Mouse (Mus musculus) layer of hippocampus, adult 2 months (tissue): ENCODE results near the gene Gm20662. TPM values are rescaled to one million over a fixed set of nuclear protein-coding genes. Genes with fewer than 3 reads are reported as not detected.

Experiments used
- DNase-seq, 2 experiments: peaks; one replicate each; pipeline ENCODE4 v3.0.0; 2022; ENCODE audit warnings: low spot score in 2 of 2
- H3K27ac ChIP-seq: fragments of 200-600 bp; 2 replicates; pipeline ENCODE4 v1.8.1; 2022
- H3K4me3 ChIP-seq: fragments of 200-600 bp; 2 replicates; pipeline ENCODE4 v1.8.1; 2022; ENCODE audit warnings: mild to moderate bottlenecking
- CTCF ChIP-seq: fragments of 200-600 bp; conservative IDR thresholded peaks from 2 replicates; pipeline ENCODE4 v1.8.1; 2022; ENCODE audit warnings: antibody characterized with exemption, mild to moderate bottlenecking, moderate library complexity
- total RNA-seq, 2 experiments: library from RNA; stranded (reverse); gene quantifications; 2 replicates each; pipeline ENCODE4 v1.2.3; 2021

Gene Gm20662
- total RNA-seq, 2 experiments from 2014 or later: 2.4 to 3.8 TPM

DNA sequence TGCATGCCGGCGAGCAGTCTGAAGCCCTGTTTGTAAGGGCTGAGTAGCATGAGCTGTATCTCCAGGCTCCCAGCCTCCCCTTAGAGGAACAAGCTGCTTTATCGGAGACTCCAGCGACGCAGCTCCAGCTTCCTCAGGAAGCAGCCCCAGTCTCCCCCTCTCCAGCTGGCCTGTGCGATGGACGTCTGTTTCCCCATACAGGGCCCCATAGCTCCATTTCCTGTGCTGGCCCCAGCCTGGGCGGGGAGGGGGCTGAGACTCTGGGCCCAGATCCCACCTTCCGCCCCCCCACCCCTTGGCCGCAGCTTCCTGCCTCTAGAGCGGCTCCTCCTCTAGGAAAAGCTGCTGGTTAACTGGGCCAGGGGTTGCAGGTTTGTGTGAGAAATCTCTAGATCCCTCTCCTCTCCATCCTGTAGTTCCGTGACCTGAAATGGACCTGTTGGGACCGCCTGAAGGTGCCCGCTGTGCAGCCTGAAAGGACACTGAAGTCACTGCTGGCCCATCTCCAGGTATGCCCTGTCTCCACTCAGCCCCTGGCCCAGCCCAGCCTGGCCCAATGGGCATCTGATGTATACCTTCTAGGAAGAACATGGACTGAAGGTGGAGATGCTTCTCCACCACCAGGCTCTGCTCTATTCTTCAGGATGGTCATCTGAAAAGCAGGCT is 13.3 kb upstream of the Gm20662 start, which contains the start of gene Gm20661:
Gm20661 (plus strand) TSS at position 378 of the 666 bp plus-strand sequence.
- peak within 1 kb of the TSS; percentile 81 for H3K4me3 ChIP-seq
- no peak for TF ChIP-seq CTCF
- peak; percentile 53 to 78 for DNase-seq
- H3K27ac ChIP-seq: peak within 1 kb of the TSS; percentile 96

DNA sequence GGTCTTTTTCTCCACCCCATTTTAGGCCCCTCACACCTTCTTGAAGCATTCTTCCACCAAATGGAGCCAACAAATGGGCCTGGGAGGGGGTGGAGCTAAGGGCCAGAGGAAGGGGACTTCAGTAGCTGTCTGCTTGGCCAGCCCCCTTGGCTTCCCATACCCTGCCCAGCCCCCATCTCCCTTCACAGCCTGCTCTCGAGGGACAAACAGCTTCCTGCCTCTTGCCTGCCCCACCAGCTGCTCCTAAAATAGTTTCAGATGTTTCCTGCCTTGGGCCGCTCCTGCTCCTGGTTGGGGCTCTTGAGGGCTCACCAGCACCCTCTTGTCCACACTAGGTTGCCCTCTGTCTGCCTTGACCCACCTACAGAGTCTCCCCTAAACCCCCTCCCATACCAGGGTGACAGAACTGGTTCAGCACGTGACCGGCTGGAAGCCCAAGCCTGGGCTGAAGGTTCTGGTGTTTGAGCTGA is 12.7 kb upstream of the Gm20662 start:
- TF ChIP-seq CTCF: no peak
- Histone ChIP-seq H3K4me3 (peak overlapping the region; percentile 81), H3K27ac (peak overlapping the region; percentile 96)
- peak; percentile 39 to 51 for DNase-seq

- no peak for DNase-seq
- H3K4me3 ChIP-seq: peak overlapping the region; percentile 81
- no peak for TF ChIP-seq CTCF
- H3K27ac ChIP-seq: peak overlapping the region; percentile 96
These were observed 11.9 kb upstream of the Gm20662 start for GRCm38 (mm10) chr9:107984052-107984753.

DNA sequence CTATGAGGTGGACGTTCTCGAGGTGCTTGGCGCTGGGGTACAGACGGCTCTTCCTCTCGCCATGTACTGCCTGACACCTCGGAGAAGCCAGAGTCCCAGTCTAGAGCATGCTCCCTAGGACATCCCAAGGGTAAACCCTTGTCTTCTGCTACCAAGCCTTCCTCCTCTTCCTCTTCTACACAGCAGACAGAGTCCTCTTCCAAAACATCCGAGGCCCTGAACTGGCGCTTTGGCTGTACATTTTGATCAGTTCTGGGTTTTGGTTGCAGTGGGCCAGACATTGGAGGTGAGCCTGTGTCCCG is 11.4 kb upstream of the Gm20662 start:
- H3K27ac ChIP-seq: peak overlapping the region; percentile 96
- DNase-seq: no peak
- H3K4me3 ChIP-seq: peak overlapping the region; percentile 81
- TF ChIP-seq CTCF: no peak

- peak; percentile 68 to 73 for DNase-seq
- Histone ChIP-seq H3K27ac (peak within 1 kb of the TSS; percentile 96), H3K4me3 (peak within 1 kb of the TSS; percentile 81)
- TF ChIP-seq CTCF: peak; percentile 42
These were observed 10.7 kb upstream of the Gm20662 start, which contains the start of gene Inka1 for GRCm38 (mm10) chr9:107985131-107986119. TSS of gene Inka1 (minus strand) at chr9:107985879.

- Histone ChIP-seq H3K4me3 (peak overlapping the region; percentile 81), H3K27ac (peak overlapping the region; percentile 96)
- TF ChIP-seq CTCF: peak; percentile 89
- DNase-seq: peak; percentile 77 to 84
These were observed 9.8 kb upstream of the Gm20662 start for GRCm38 (mm10) chr9:107986376-107986775.

GRCm38 (mm10) chr9:107987950-107988349 is 8.2 kb upstream of the Gm20662 start:
- no peak overlapping the region for H3K4me3 ChIP-seq
- DNase-seq: no peak
- no peak overlapping the region for H3K27ac ChIP-seq
- no peak for TF ChIP-seq CTCF

- Histone ChIP-seq H3K27ac (no peak within 1 kb of the TSS), H3K4me3 (no peak within 1 kb of the TSS)
- DNase-seq: no peak
- no peak for TF ChIP-seq CTCF
These were observed 4.0 kb upstream of the Gm20662 start, which contains the start of gene Cdhr4 for GRCm38 (mm10) chr9:107992197-107992596. TSS of gene Cdhr4 (plus strand) at chr9:107992497.

- Histone ChIP-seq H3K4me3 (no peak overlapping the region), H3K27ac (no peak overlapping the region)
- DNase-seq: no peak
- TF ChIP-seq CTCF: no peak
These were observed 3.1 kb upstream of the Gm20662 start for GRCm38 (mm10) chr9:107993013-107993412.

DNA sequence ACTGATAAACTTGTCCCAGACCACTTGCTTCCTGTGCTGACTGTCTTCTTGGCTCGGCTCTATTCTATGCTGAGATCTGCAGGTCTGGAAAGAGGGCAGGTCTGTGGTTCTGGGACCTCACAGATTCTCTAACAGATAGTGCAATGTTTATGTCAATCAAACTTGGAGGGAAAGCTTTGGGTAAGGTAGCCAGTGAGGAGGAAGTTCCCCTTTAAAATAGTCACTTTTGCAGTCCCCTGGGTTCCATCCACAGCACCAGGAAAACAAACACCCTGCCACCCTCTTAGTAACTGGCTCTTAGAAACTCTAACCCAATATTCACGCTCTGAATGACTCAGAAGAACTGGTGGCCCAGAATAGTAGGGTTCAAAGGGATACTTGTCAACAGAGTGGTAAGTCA is 1.7 kb upstream of the Gm20662 start:
- Histone ChIP-seq H3K27ac (no peak overlapping the region), H3K4me3 (no peak overlapping the region)
- no peak for TF ChIP-seq CTCF
- no peak for DNase-seq

- TF ChIP-seq CTCF: no peak
- Histone ChIP-seq H3K4me3 (no peak overlapping the region), H3K27ac (no peak overlapping the region)
- DNase-seq: no peak
These were observed 636 bp upstream of the Gm20662 start for GRCm38 (mm10) chr9:107995513-107995912.

GRCm38 (mm10) chr9:108001922-108002770 is 6.0 kb downstream of the Gm20662 start, which contains the start of gene Ip6k1:
TSS of gene Ip6k1 (plus strand) at chr9:108002501.
- DNase-seq: peak; percentile 100
- Histone ChIP-seq H3K4me3 (peak within 1 kb of the TSS; percentile 93), H3K27ac (peak within 1 kb of the TSS; percentile 100)
- no peak for TF ChIP-seq CTCF
